Mouse (Mus musculus) neural tube, embryonic 13.5 days (tissue): ENCODE measurements around the gene Rps3. TPM values are rescaled to one million over a fixed set of nuclear protein-coding genes. Genes with fewer than 3 reads are reported as not detected.
"Not testable (repeated sequence)": the region's sequence is repeated elsewhere in the genome, so short reads cannot be mapped to it uniquely, and the experiment has no call there.

ENCODE experiments used
- ATAC-seq: fragments of 200-750 bp; cut with Nextera tagmentation; 2 replicates; pipeline ENCODE4 v1.8.0; 2017; ENCODE audit warnings: low read depth, mild to moderate bottlenecking, moderate TSS enrichment, moderate library complexity
- H3K27ac ChIP-seq: fragments of 300-500 bp; sonication (generic); replicated peaks from 2 replicates; pipeline ENCODE4 v1.5.1; 2015; ENCODE audit warnings: moderate library complexity, mild to moderate bottlenecking, inconsistent platforms
- H3K27me3 ChIP-seq: fragments of 300-500 bp; sonication (generic); 2 replicates; pipeline ENCODE4 v1.6.1; 2015; ENCODE audit warnings: mild to moderate bottlenecking, inconsistent platforms
- H3K36me3 ChIP-seq: fragments of 300-500 bp; sonication (generic); 2 replicates; pipeline ENCODE4 v1.6.1; 2015; ENCODE audit warnings: mild to moderate bottlenecking, inconsistent platforms
- H3K4me1 ChIP-seq: fragments of 300-500 bp; sonication (generic); replicated peaks from 2 replicates; pipeline ENCODE4 v1.6.1; 2015; ENCODE audit warnings: inconsistent platforms
- H3K4me2 ChIP-seq: fragments of 300-500 bp; sonication (generic); 2 replicates; pipeline ENCODE4 v1.6.1; 2015; ENCODE audit warnings: inconsistent platforms, mild to moderate bottlenecking, moderate library complexity
- H3K4me3 ChIP-seq: fragments of 300-500 bp; sonication (generic); 2 replicates; pipeline ENCODE4 v1.5.1; 2015; ENCODE audit warnings: mild to moderate bottlenecking, inconsistent platforms
- H3K9ac ChIP-seq: fragments of 300-500 bp; sonication (generic); 2 replicates; pipeline ENCODE4 v1.6.1; 2015; ENCODE audit warnings: moderate library complexity, mild to moderate bottlenecking, inconsistent platforms
- H3K9me3 ChIP-seq: fragments of 300-500 bp; sonication (generic); 2 replicates; pipeline ENCODE4 v1.6.1; 2016; ENCODE audit warnings: inconsistent platforms
- WGBS: fragments of 180-500 bp; shearing (Covaris S2); methylation state at CpG from one replicate; pipeline ENCODE4 v1.1.7; 2015; 5-methylcytosine and 5-hydroxymethylcytosine counted together
- polyA plus RNA-seq: library from polyadenylated mRNA; unstranded; fragments of >200 nt; fragmentation: Nextera tagmentation; extraction: Ambion mirVana; gene quantifications from 2 replicates; pipeline ENCODE4 v1.2.1, GENCODE M21; 2015

Rps3 gene
- polyA plus RNA-seq = 514 and 540 TPM in 2 replicates

DNA sequence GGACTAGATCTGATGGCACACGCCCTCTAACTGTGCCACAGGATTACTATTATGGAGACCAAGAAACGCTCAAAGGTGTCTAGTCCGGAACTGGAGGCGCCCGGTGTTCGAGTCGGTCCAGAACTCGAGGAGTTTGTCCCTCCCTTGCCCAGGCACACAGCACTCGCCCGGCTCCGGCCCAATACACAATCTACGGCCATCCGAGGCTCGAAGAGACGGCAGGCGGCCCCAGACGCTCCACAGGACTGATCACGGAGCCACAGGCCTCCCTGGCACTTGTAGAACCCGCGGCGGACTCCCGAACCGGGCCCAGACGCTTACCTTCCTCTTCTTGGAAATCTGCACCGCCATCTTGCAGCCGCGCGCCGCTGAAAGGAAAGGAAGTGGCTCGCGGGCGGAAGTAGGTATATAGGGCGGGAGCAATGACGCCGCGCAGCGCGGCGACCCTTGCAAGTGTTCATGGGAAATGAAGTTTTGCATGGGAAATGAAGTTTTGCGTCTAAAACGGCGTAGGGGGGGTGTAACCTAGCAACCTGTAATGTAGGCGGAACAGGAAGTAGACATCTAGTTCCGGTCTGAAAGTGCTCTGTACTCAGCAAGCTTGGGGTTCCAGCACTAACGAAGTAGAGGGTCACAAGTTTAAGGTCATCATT is at the start of gene Rps3:
Gene Rps3 (minus strand): TSS at position 468 of the 653 bp plus-strand sequence.
- Histone ChIP-seq H3K4me2 (peak within 1 kb of the TSS; percentile 80), H3K4me3 (peak within 1 kb of the TSS; percentile 90), H3K4me1 (peaks cover 48% of the 10 kb centered on the region), H3K9ac (peak within 1 kb of the TSS; percentile 92), H3K27ac (peak within 1 kb of the TSS; percentile 90), H3K9me3 (no peaks in the 10 kb centered on the region), H3K36me3 (peaks cover 40% of the 10 kb centered on the region), H3K27me3 (peaks cover 21% of the 10 kb centered on the region)
- ATAC-seq = peak; percentile 95
- under 1% methylated on average over 45 of the region's 45 CpGs for WGBS

- Histone ChIP-seq H3K36me3 (no peaks in the 10 kb centered on the region), H3K27me3 (no peaks in the 10 kb centered on the region), H3K4me2 (no peak overlapping the region), H3K9me3 (no peaks in the 10 kb centered on the region), H3K4me3 (no peak overlapping the region), H3K9ac (no peak overlapping the region), H3K4me1 (peaks cover 31% of the 10 kb centered on the region), H3K27ac (no peak overlapping the region)
- 93% methylated on average over 4 of the region's 4 CpGs for WGBS
- ATAC-seq = no peak
These were observed 49.0 kb upstream of the Rps3 start for GRCm38 (mm10) chr7:99532526-99532925.

GRCm38 (mm10) chr7:99531408-99531970 is 48.0 kb upstream of the Rps3 start:
- H3K27ac ChIP-seq = no peak overlapping the region
- H3K9ac ChIP-seq = no peak overlapping the region
- H3K27me3 ChIP-seq = no peaks in the 10 kb centered on the region
- H3K36me3 ChIP-seq = no peaks in the 10 kb centered on the region
- no peak for ATAC-seq
- H3K4me1 ChIP-seq = peaks cover 21% of the 10 kb centered on the region
- H3K4me3 ChIP-seq = no peak overlapping the region
- no peak overlapping the region for H3K4me2 ChIP-seq
- WGBS = 92% methylated on average over 3 of the region's 3 CpGs
- H3K9me3 ChIP-seq = no peaks in the 10 kb centered on the region

GRCm38 (mm10) chr7:99529410-99529809 is 45.9 kb upstream of the Rps3 start:
- WGBS = 63% methylated on average over 5 of the region's 5 CpGs
- H3K27me3 ChIP-seq = no peaks in the 10 kb centered on the region
- H3K4me2 ChIP-seq = no peak overlapping the region
- peaks cover 9% of the 10 kb centered on the region for H3K4me1 ChIP-seq
- H3K27ac ChIP-seq = no peak overlapping the region
- no peak overlapping the region for H3K4me3 ChIP-seq
- H3K9ac ChIP-seq = no peak overlapping the region
- H3K9me3 ChIP-seq = no peaks in the 10 kb centered on the region
- no peak for ATAC-seq
- H3K36me3 ChIP-seq = no peaks in the 10 kb centered on the region

DNA sequence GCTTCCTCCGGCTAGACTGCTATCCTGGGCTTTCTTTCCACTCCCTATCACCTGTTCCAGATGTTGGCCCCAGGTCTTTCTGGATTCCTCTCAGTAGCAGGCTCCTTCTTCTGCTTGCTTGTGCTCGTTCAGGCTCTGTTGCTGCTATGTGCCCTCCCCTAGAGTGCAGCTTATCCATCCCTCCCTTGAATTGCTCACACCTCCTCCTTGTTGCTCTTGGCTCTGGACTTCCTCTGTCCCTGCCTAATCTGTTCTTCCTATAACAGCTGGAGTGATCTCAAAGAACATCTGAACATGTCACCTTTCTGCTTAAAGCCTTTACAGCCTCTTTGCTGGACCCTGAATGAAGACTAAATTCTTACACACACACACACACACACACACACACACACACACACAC is 45.0 kb upstream of the Rps3 start:
- no peak for ATAC-seq
- Histone ChIP-seq H3K9ac (no peak overlapping the region), H3K4me2 (no peak overlapping the region), H3K27ac (no peak overlapping the region), H3K36me3 (no peaks in the 10 kb centered on the region), H3K4me3 (no peak overlapping the region), H3K4me1 (peaks cover under 1% of the 10 kb centered on the region; the same call in 1 of the 2 replicates), H3K9me3 (no peaks in the 10 kb centered on the region), H3K27me3 (no peaks in the 10 kb centered on the region)
- 57% methylated on average over 2 of the region's 2 CpGs for WGBS

DNA sequence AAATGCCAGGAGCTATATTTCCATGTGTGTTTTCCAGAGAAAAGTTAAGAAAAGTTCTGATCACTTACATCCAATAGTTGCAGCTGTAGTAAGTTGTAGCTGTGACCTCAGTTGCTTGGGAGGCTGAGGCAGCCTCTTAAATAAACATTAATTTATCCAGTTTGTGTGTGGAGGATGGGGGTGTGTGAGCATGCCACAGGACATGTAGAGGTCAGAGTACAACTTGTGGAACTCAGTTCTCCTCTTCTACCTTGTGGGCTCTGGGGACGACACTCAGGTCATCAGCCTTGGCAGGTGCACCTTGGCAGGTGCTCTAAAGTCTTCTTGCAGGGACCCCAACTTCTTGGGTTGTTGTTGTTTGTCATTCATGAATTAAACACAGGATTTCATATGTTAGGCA is 40.3 kb upstream of the Rps3 start:
- H3K9me3 ChIP-seq = no peaks in the 10 kb centered on the region
- no peak overlapping the region for H3K4me2 ChIP-seq
- WGBS = 96% methylated on average over 1 of the region's 1 CpGs
- no peak overlapping the region for H3K4me3 ChIP-seq
- ATAC-seq = no peak
- H3K27ac ChIP-seq = no peak overlapping the region
- H3K36me3 ChIP-seq = no peaks in the 10 kb centered on the region
- no peaks in the 10 kb centered on the region for H3K27me3 ChIP-seq
- H3K4me1 ChIP-seq = no peaks in the 10 kb centered on the region
- no peak overlapping the region for H3K9ac ChIP-seq

DNA sequence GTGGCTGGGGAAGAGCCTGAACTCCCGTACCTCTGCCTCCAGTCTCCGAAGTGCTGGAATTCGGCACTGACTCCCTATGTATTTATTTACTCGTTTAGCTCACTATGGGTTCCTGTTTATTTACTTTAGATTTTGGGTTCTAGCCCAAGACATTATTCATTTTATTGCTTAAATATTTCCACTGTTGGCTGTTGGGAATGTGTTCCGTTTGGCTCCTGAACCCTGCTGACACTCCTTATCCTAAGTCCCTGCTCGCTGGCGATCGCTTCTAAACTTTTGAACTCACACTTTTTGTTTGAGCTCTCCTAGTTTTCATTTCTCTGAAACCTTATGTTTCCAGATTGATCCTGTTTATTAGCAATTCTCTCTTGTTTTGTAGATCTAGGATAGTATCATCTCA is 39.6 kb upstream of the Rps3 start:
- Histone ChIP-seq H3K4me2 (no peak overlapping the region), H3K4me1 (no peaks in the 10 kb centered on the region), H3K9ac (no peak overlapping the region), H3K27ac (no peak overlapping the region), H3K36me3 (no peaks in the 10 kb centered on the region), H3K4me3 (no peak overlapping the region), H3K27me3 (no peaks in the 10 kb centered on the region), H3K9me3 (no peaks in the 10 kb centered on the region)
- no peak for ATAC-seq
- 83% methylated on average over 8 of the region's 8 CpGs for WGBS

DNA sequence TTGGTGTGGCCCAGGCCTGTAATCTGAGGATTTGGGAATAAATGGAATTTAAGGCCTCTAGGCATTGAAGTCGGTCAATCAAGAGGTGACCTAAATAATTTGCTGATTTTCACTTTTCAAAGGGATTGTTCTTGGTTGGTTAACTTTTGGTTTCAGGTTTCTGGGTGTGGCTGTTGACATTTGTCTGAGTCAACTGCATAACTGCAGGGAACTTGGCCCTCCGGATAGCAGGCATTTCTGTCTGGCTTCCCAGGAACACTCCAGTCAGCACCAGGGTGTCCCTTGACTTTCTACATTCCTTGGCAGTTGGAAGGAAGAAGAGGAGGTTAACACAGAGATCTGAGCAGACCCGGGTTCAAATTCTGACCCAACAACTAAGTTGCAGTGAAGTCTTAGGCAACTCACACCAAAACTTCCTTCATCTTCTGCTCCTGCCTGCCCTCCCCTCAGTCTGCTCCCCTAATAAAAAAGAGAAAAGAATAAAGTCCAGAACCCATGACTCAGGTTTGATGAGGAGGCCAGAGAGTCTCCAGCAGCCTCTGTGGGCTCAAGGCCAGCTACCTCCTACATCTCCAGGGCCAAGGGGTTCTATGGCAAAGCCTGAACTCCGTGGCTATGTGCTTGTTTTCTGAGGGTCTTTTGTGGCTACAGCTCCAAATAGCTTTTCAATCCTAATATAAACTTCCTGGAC is 35.6 kb upstream of the Rps3 start:
- no peak overlapping the region for H3K9ac ChIP-seq
- no peak overlapping the region for H3K27ac ChIP-seq
- no peak for ATAC-seq
- no peak overlapping the region for H3K4me3 ChIP-seq
- 64% methylated on average over 4 of the region's 4 CpGs for WGBS
- no peaks in the 10 kb centered on the region for H3K9me3 ChIP-seq
- no peak overlapping the region for H3K4me2 ChIP-seq
- H3K27me3 ChIP-seq = no peaks in the 10 kb centered on the region
- H3K36me3 ChIP-seq = no peaks in the 10 kb centered on the region
- no peaks in the 10 kb centered on the region for H3K4me1 ChIP-seq

GRCm38 (mm10) chr7:99516814-99517157 is 33.2 kb upstream of the Rps3 start:
- Histone ChIP-seq H3K4me3 (no peak overlapping the region), H3K4me2 (no peak overlapping the region), H3K4me1 (no peaks in the 10 kb centered on the region), H3K9me3 (no peaks in the 10 kb centered on the region), H3K27ac (no peak overlapping the region), H3K9ac (no peak overlapping the region), H3K36me3 (no peaks in the 10 kb centered on the region), H3K27me3 (no peaks in the 10 kb centered on the region)
- ATAC-seq = no peak
- 84% methylated on average over 3 of the region's 3 CpGs for WGBS

DNA sequence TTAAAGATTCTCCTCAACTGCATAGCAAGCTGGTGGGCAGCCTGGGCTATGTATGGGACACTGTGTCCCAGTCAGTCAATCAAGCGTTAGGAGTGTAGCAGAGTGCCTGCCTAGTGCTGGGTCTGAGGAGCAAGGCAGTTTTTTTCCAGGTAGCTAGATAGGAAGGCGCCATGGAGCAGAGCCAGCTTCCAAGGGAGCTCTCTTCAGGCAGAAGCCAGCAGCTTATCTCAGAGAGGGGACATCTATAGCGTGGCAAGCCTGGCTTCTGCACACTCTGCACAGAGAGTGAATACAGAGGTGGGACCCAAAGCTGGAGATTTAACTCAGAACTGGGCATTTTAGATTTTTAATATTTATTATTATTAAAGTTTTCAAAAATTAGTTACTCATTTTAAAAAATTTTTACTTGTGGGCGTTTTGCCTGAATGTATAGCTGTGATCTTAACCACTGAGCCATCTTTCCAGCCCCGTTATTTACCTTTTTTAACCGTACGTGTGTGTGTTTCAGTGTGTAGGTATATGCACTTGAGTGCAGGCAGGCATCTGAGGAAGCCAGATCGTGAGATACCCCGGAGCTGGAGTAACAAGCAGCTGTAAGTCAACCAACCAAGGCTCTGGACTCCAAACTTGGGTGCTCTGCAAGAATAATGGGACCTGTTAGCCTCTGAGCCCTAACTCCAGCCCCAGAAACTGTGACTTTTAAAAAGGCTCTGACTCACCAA is 32.7 kb upstream of the Rps3 start:
- Histone ChIP-seq H3K4me1 (no peaks in the 10 kb centered on the region), H3K36me3 (no peaks in the 10 kb centered on the region), H3K9ac (no peak overlapping the region), H3K27me3 (no peaks in the 10 kb centered on the region), H3K4me3 (no peak overlapping the region), H3K27ac (no peak overlapping the region), H3K4me2 (no peak overlapping the region), H3K9me3 (no peaks in the 10 kb centered on the region)
- no peak for ATAC-seq
- 85% methylated on average over 9 of the region's 9 CpGs for WGBS

GRCm38 (mm10) chr7:99510087-99510501 is 26.6 kb upstream of the Rps3 start:
- H3K9me3 ChIP-seq = no peaks in the 10 kb centered on the region
- WGBS = 9% methylated on average over 8 of the region's 8 CpGs
- H3K4me2 ChIP-seq = peak overlapping the region; percentile 31
- H3K27ac ChIP-seq = peak overlapping the region; percentile 35; the same call in 1 of the 2 replicates
- H3K4me3 ChIP-seq = no peak overlapping the region
- H3K9ac ChIP-seq = no peak overlapping the region
- H3K27me3 ChIP-seq = no peaks in the 10 kb centered on the region
- H3K36me3 ChIP-seq = no peaks in the 10 kb centered on the region
- peaks cover 12% of the 10 kb centered on the region for H3K4me1 ChIP-seq
- peak; percentile 79 for ATAC-seq

DNA sequence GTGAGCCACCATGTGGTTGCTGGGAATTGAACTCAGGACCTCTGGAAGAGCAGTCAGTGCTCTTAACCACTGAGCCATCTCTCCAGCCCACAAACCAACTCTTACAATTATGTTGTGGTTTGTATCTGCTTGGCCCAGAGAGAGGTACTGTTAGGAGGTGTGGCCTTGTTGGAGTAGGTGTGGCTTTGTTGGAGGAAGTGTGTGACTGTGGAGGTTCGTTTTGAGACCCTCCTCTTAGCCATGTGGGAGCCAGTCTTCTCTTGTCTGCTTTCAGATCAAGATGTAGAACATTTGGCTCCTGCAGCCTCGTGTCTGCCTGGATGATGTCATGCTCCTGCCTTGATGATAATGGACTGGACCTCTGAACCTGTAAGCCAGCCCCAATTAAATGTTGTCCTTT is 24.6 kb upstream of the Rps3 start:
- H3K9me3 ChIP-seq, H3K9ac ChIP-seq, H3K4me3 ChIP-seq, H3K27ac ChIP-seq, H3K27me3 ChIP-seq, H3K4me2 ChIP-seq, H3K36me3 ChIP-seq, ATAC-seq: not testable (repeated sequence)
- WGBS = 36% methylated on average over 2 of the region's 2 CpGs
- peaks cover 12% of the 10 kb centered on the region for H3K4me1 ChIP-seq
